Mouse (Mus musculus): Measurements from ENCODE around the gene Cpeb4. TPM values are rescaled to one million over a fixed set of nuclear protein-coding genes. Genes with fewer than 3 reads are reported as not detected.
"Not testable (repeated sequence)": the region's sequence is repeated elsewhere in the genome, so short reads cannot be mapped to it uniquely, and the experiment has no call there.

Cpeb4 gene
- total RNA-seq, 2 experiments from 2014 or later = 125 to 140 TPM

- DNase-seq (ENCODE audit: low spot score in 2 of 2) = not testable (repeated sequence)
Measured at GRCm38 (mm10) chr11:31845111-31845510, 26.9 kb upstream of the Cpeb4 start.

GRCm38 (mm10) chr11:31846771-31847468 lies 25.1 kb upstream of the Cpeb4 start:
- peak in 1 of 2 experiments; percentile 45 for DNase-seq (ENCODE audit: low spot score in 2 of 2)

GRCm38 (mm10) chr11:31847469-31847805 lies 24.6 kb upstream of the Cpeb4 start:
- no peak for DNase-seq (ENCODE audit: low spot score in 2 of 2)

- DNase-seq (ENCODE audit: low spot score in 2 of 2) = no peak
Measured at GRCm38 (mm10) chr11:31848725-31849124, 23.3 kb upstream of the Cpeb4 start.

- DNase-seq (ENCODE audit: low spot score in 2 of 2) = no peak
Measured at GRCm38 (mm10) chr11:31850156-31850775, 21.7 kb upstream of the Cpeb4 start.

- no peak for DNase-seq (ENCODE audit: low spot score in 2 of 2)
Measured at GRCm38 (mm10) chr11:31850995-31851394, 21.0 kb upstream of the Cpeb4 start.

GRCm38 (mm10) chr11:31851702-31852560 lies 20.1 kb upstream of the Cpeb4 start:
- DNase-seq (ENCODE audit: low spot score in 2 of 2) = no peak

GRCm38 (mm10) chr11:31854955-31855354 lies 17.1 kb upstream of the Cpeb4 start:
- peak in 1 of 2 experiments; percentile 59 for DNase-seq (ENCODE audit: low spot score in 2 of 2)

- DNase-seq (ENCODE audit: low spot score in 2 of 2) = no peak
Measured at GRCm38 (mm10) chr11:31857479-31857878, 14.5 kb upstream of the Cpeb4 start.

- DNase-seq (ENCODE audit: low spot score in 2 of 2) = no peak
Measured at GRCm38 (mm10) chr11:31861149-31861890, 10.7 kb upstream of the Cpeb4 start.

- no peak for DNase-seq (ENCODE audit: low spot score in 2 of 2)
Measured at GRCm38 (mm10) chr11:31867976-31868375, 4.0 kb upstream of the Cpeb4 start.

- DNase-seq (ENCODE audit: low spot score in 2 of 2) = peak; percentile 96 to 99
Measured at GRCm38 (mm10) chr11:31870285-31871010, 1.6 kb upstream of the Cpeb4 start.

GRCm38 (mm10) chr11:31871135-31871541 lies 873 bp upstream of the Cpeb4 start:
- DNase-seq (ENCODE audit: low spot score in 2 of 2) = peak; percentile 45 to 52

GRCm38 (mm10) chr11:31872546-31873261 lies 693 bp downstream of the Cpeb4 start:
- DNase-seq (ENCODE audit: low spot score in 2 of 2) = peak; percentile 41 to 45

GRCm38 (mm10) chr11:31874071-31874470 lies 2.1 kb downstream of the Cpeb4 start:
- no peak for DNase-seq (ENCODE audit: low spot score in 2 of 2)

- DNase-seq (ENCODE audit: low spot score in 2 of 2) = no peak
Measured at GRCm38 (mm10) chr11:31883671-31884070, 11.7 kb downstream of the Cpeb4 start.

- no peak for DNase-seq (ENCODE audit: low spot score in 2 of 2)
Measured at GRCm38 (mm10) chr11:31885765-31886164, 13.8 kb downstream of the Cpeb4 start.

- no peak for DNase-seq (ENCODE audit: low spot score in 2 of 2)
Measured at GRCm38 (mm10) chr11:31888229-31888628, 16.2 kb downstream of the Cpeb4 start.

GRCm38 (mm10) chr11:31892152-31892551 lies 20.1 kb downstream of the Cpeb4 start:
- no peak for DNase-seq (ENCODE audit: low spot score in 2 of 2)

- no peak for DNase-seq (ENCODE audit: low spot score in 2 of 2)
Measured at GRCm38 (mm10) chr11:31893639-31894038, 21.6 kb downstream of the Cpeb4 start.

Data from layer of hippocampus, postnatal 14 days (tissue).